In genomic region chr1:132476575-132476927, GRCm38 (mm10) we compare ENCODE assay signal across 7 mouse cellular contexts. TPM values are rescaled to one million over a fixed set of nuclear protein-coding genes. Genes with fewer than 3 reads are reported as not detected.
A peak's percentile ranks its signal among the peaks of the same experiment; 100 is the strongest.
DNase-seq lines count a peak whose midpoint lies in the region; ATAC-seq and TF ChIP-seq lines count a peak whose summit lies in the region.

No protein-coding gene starts in this region.

- no peak for TF ChIP-seq CTCF in lung, postnatal 0 days (IDR thresholded peaks at IDR 0.05)

- WGBS in lung, postnatal 0 days = 4% methylated on average over 9 of the region's 9 CpGs
- WGBS in limb, embryonic 14.5 days = 5% methylated on average over 9 of the region's 9 CpGs

- peak overlapping the region; percentile 70 for H3K9ac ChIP-seq in lung, postnatal 0 days (replicated peaks; ENCODE audit: low read depth)
- peak overlapping the region; percentile 78 for H3K9ac ChIP-seq in limb, embryonic 14.5 days (ENCODE audit: low read depth, low read length, severe bottlenecking)

- H3K27ac ChIP-seq in lung, postnatal 0 days (ENCODE audit: low read length) = peak overlapping the region; percentile 39; the same call in 1 of the 2 replicates
- peak overlapping the region; percentile 71; the same call in 1 of the 2 replicates for H3K27ac ChIP-seq in limb, embryonic 14.5 days (replicated peaks; ENCODE audit: low read depth, low read length)

- TF ChIP-seq EP300 in lung, postnatal 0 days (IDR thresholded peaks at IDR 0.05) = no peak

- H3K4me2 ChIP-seq in lung, postnatal 0 days (replicated peaks; ENCODE audit: low read depth, low read length) = peak overlapping the region; percentile 63
- peak overlapping the region; percentile 66 for H3K4me2 ChIP-seq in limb, embryonic 14.5 days (replicated peaks; ENCODE audit: low read depth, low read length, severe bottlenecking)

- H3K9me3 ChIP-seq in lung, postnatal 0 days (ENCODE audit: low read length) = no peaks in the 10 kb centered on the region
- H3K9me3 ChIP-seq in erythroblast, embryonic 14.5 days (ENCODE audit: control insufficient read depth, low read length) = no peaks in the 10 kb centered on the region
- no peaks in the 10 kb centered on the region for H3K9me3 ChIP-seq in limb, embryonic 14.5 days (ENCODE audit: control insufficient read depth, low read length)

- TF ChIP-seq POLR2A in limb, embryonic 14.5 days (IDR thresholded peaks at IDR 0.05; ENCODE audit: borderline replicate concordance, extremely low read depth, insufficient read depth, insufficient read length) = no peak

- H3K4me1 ChIP-seq in lung, postnatal 0 days (ENCODE audit: insufficient read depth, low read depth, low read length) = no peaks in the 10 kb centered on the region; the same call in 1 of the 2 replicates
- peaks cover 48% of the 10 kb centered on the region for H3K4me1 ChIP-seq in erythroblast, embryonic 14.5 days (ENCODE audit: control insufficient read depth)
- peaks cover 8% of the 10 kb centered on the region for H3K4me1 ChIP-seq in limb, embryonic 14.5 days (ENCODE audit: control insufficient read depth, insufficient read depth, low read length)

- H3K27me3 ChIP-seq in lung, postnatal 0 days (replicated peaks; ENCODE audit: insufficient read depth, low read length) = no peaks in the 10 kb centered on the region
- no peaks in the 10 kb centered on the region for H3K27me3 ChIP-seq in erythroblast, embryonic 14.5 days (ENCODE audit: control insufficient read depth)
- H3K27me3 ChIP-seq in limb, embryonic 14.5 days (ENCODE audit: control insufficient read depth, insufficient read depth, low read length) = no peaks in the 10 kb centered on the region

- ATAC-seq in lung, postnatal 0 days = peak; percentile 27; the same call in 1 of the 2 replicates
- ATAC-seq in limb, embryonic 14.5 days (ENCODE audit: low FRiP score, low read depth) = peak; percentile 42; the same call in 1 of the 2 replicates
- peak; percentile 10; the same call in 1 of the 2 replicates for ATAC-seq in neutrophil, adult 5-6 weeks (ENCODE audit: extremely low read depth, insufficient number of reproducible peaks, low FRiP score, poor library complexity, severe bottlenecking)

- H3K36me3 ChIP-seq in lung, postnatal 0 days (ENCODE audit: insufficient read depth, low read length) = no peaks in the 10 kb centered on the region
- peaks cover 8% of the 10 kb centered on the region for H3K36me3 ChIP-seq in erythroblast, embryonic 14.5 days (ENCODE audit: control insufficient read depth)
- no peaks in the 10 kb centered on the region for H3K36me3 ChIP-seq in limb, embryonic 14.5 days (ENCODE audit: control insufficient read depth, insufficient read depth, low read length)

- no peak for DNase-seq in lung, postnatal 0 days (ENCODE audit: low spot score)
- no peak for DNase-seq in lung, postnatal 10 days
- no peak for DNase-seq in limb, embryonic 14.5 days (ENCODE audit: low spot score)
- no peak for DNase-seq in thymus, adult 18-20 months
- DNase-seq in kidney, postnatal 25 days = no peak

- H3K4me3 ChIP-seq in lung, postnatal 0 days (ENCODE audit: low read depth, low read length) = peak overlapping the region; percentile 68
- H3K4me3 ChIP-seq in erythroblast, embryonic 14.5 days (replicated peaks) = peak overlapping the region; percentile 98
- H3K4me3 ChIP-seq in limb, embryonic 14.5 days (replicated peaks; ENCODE audit: low read length) = peak overlapping the region; percentile 85

RNA-seq across cellular contexts. Expression of gene Rbbp5, which starts 0.6 kb away (rescaled TPM):
- polyA plus RNA-seq in lung, postnatal 0 days (2015; fragmentation: Nextera tagmentation; extraction: Ambion mirVana) = 16.5 and 18.6 TPM in 2 replicates
- 0.19 and 0.37 TPM in 2 replicates for polyA plus RNA-seq in erythroblast, embryonic 14.5 days (2012)
- 43.6 and 48.1 TPM in 2 replicates for polyA plus RNA-seq in limb, embryonic 14.5 days (2012; rRNA removed)
- polyA plus RNA-seq in limb, embryonic 14.5 days (2014; fragmentation: Nextera tagmentation; extraction: Ambion mirVana) = 37.4 and 43.6 TPM in 2 replicates
- 49.8 and 57.6 TPM in 2 replicates for total RNA-seq in neutrophil, adult 5-6 weeks (2017)

RNA-seq across cellular contexts. Expression of gene Tmem81, which starts 29.5 kb away (rescaled TPM):
- polyA plus RNA-seq in lung, postnatal 0 days (2015; fragmentation: Nextera tagmentation; extraction: Ambion mirVana) = 1.3 and 1.7 TPM in 2 replicates
- polyA plus RNA-seq in erythroblast, embryonic 14.5 days (2012) = 0.04 TPM in 2 replicates
- 3.1 and 3.5 TPM in 2 replicates for polyA plus RNA-seq in limb, embryonic 14.5 days (2012; rRNA removed)
- polyA plus RNA-seq in limb, embryonic 14.5 days (2014; fragmentation: Nextera tagmentation; extraction: Ambion mirVana) = 1.8 and 2.1 TPM in 2 replicates
- total RNA-seq in neutrophil, adult 5-6 weeks (2017) = 11.3 and 11.7 TPM in 2 replicates

RNA-seq across cellular contexts. Expression of gene Dstyk, which starts 59.2 kb away (rescaled TPM):
- polyA plus RNA-seq in lung, postnatal 0 days (2015; fragmentation: Nextera tagmentation; extraction: Ambion mirVana) = 12.2 and 14.4 TPM in 2 replicates
- polyA plus RNA-seq in erythroblast, embryonic 14.5 days (2012) = 0.07 and 0.09 TPM in 2 replicates
- 17.1 and 17.8 TPM in 2 replicates for polyA plus RNA-seq in limb, embryonic 14.5 days (2012; rRNA removed)
- polyA plus RNA-seq in limb, embryonic 14.5 days (2014; fragmentation: Nextera tagmentation; extraction: Ambion mirVana) = 18.3 and 20.8 TPM in 2 replicates
- 42.0 and 42.7 TPM in 2 replicates for total RNA-seq in neutrophil, adult 5-6 weeks (2017)

Comparison
In these comparisons a context has a peak if more than half of its experiments do, and no peak if none do; other contexts are left out.
1. RNA of gene Rbbp5, which starts 0.6 kb away (polyA plus RNA-seq): 37.4 to 48.1 TPM in limb, embryonic 14.5 days and 16.5 to 18.6 TPM in lung, postnatal 0 days; 0.19 to 0.37 TPM in erythroblast, embryonic 14.5 days; every median in the first group is over 10 times any median in the second.
2. RNA of gene Dstyk, which starts 59.2 kb away (polyA plus RNA-seq): 17.1 to 20.8 TPM in limb, embryonic 14.5 days and 12.2 to 14.4 TPM in lung, postnatal 0 days; 0.07 to 0.09 TPM in erythroblast, embryonic 14.5 days; every median in the first group is over 10 times any median in the second.
3. Peak in every context shown above with its lines, with median percentiles within 50 percentile points of each other: ATAC-seq and H3K4me3 ChIP-seq.